Mouse (Mus musculus): ENCODE results near the gene Cacng7.

- no peak for TF ChIP-seq GATA1 (IDR thresholded peaks at IDR 0.05; ENCODE audit: low read length)
- no peak for TF ChIP-seq TAL1 (IDR thresholded peaks at IDR 0.05; ENCODE audit: low read length)
Measured at GRCm38 (mm10) chr7:3345301-3345700, 12.5 kb downstream of the Cacng7 start.

All from erythroblast, embryonic 14.5 days (primary cell).